Mouse (Mus musculus) kidney, adult 2 months (tissue): ENCODE measurements around the gene Htr2a. TPM values are rescaled to one million over a fixed set of nuclear protein-coding genes. Genes with fewer than 3 reads are reported as not detected.

Experiments
- DNase-seq: peaks from one replicate; pipeline ENCODE4 v3.0.0; 2021
- H3K27ac ChIP-seq: fragments of 200-500 bp; 2 replicates; pipeline ENCODE4 v1.5.1; 2012; ENCODE audit warnings: low read depth, low read length, control low read depth, inconsistent platforms; ENCODE audit not compliant: insufficient read depth
- H3K27me3 ChIP-seq: fragments of 200-500 bp; replicated peaks from 2 replicates; pipeline ENCODE4 v1.6.1; 2012; ENCODE audit warnings: mild to moderate bottlenecking, moderate library complexity, low read length, inconsistent platforms; ENCODE audit not compliant: control insufficient read depth, insufficient read depth
- H3K36me3 ChIP-seq: fragments of 200-500 bp; 2 replicates; pipeline ENCODE4 v1.6.1; 2012; ENCODE audit warnings: mild to moderate bottlenecking, moderate library complexity, low read length, inconsistent platforms; ENCODE audit not compliant: control insufficient read depth, insufficient read depth
- H3K4me1 ChIP-seq: fragments of 200-500 bp; 2 replicates; pipeline ENCODE4 v1.6.1; 2011; ENCODE audit warnings: low read length; ENCODE audit not compliant: control insufficient read depth, insufficient read depth
- H3K4me3 ChIP-seq: fragments of 200-500 bp; 2 replicates; pipeline ENCODE4 v1.5.1; 2011; ENCODE audit warnings: mild to moderate bottlenecking, low read depth, low read length, control low read depth; ENCODE audit not compliant: insufficient read depth
- CTCF ChIP-seq: fragments of 200-500 bp; conservative IDR thresholded peaks from 2 replicates; pipeline ENCODE4 v1.5.1; 2011; ENCODE audit warnings: low read depth, mild to moderate bottlenecking, control low read depth, low read length, moderate library complexity, mixed read lengths; ENCODE audit not compliant: insufficient read depth, insufficient read length
- POLR2A ChIP-seq: fragments of 200-500 bp; IDR thresholded peaks from one replicate; pipeline ENCODE4 v1.6.1; 2011; ENCODE audit warnings: low read depth, low read length, control low read depth
- WGBS: fragments of 180-500 bp; shearing (Covaris S2); methylation state at CpG from one replicate; pipeline ENCODE4 v1.1.7; 2018; 5-methylcytosine and 5-hydroxymethylcytosine counted together
- polyA plus RNA-seq: library from polyadenylated mRNA; depleted of rRNA; stranded (reverse); fragments of >200 nt; gene quantifications from 2 replicates; pipeline ENCODE4 v1.2.3, GENCODE M21; 2012; rRNA removed

The Htr2a gene
- polyA plus RNA-seq = 0.14 and 0.16 TPM in 2 replicates

GRCm38 (mm10) chr14:74640819-74641381 lies at the start of gene Htr2a:
Htr2a (plus strand) TSS chr14:74640840.
- Histone ChIP-seq H3K36me3 (no peaks in the 10 kb centered on the region), H3K4me3 (peak within 1 kb of the TSS; percentile 52), H3K27me3 (no peaks in the 10 kb centered on the region), H3K4me1 (no peaks in the 10 kb centered on the region), H3K27ac (no peak within 1 kb of the TSS)
- under 1% methylated on average over 20 of the region's 20 CpGs for WGBS
- DNase-seq = peak; percentile 8
- TF ChIP-seq POLR2A (no peak), CTCF (no peak)

- 79% methylated on average over 5 of the region's 5 CpGs for WGBS
- DNase-seq = no peak
- H3K36me3 ChIP-seq = no peaks in the 10 kb centered on the region
Observed at GRCm38 (mm10) chr14:74601333-74602087, 39.1 kb upstream of the Htr2a start.

DNA sequence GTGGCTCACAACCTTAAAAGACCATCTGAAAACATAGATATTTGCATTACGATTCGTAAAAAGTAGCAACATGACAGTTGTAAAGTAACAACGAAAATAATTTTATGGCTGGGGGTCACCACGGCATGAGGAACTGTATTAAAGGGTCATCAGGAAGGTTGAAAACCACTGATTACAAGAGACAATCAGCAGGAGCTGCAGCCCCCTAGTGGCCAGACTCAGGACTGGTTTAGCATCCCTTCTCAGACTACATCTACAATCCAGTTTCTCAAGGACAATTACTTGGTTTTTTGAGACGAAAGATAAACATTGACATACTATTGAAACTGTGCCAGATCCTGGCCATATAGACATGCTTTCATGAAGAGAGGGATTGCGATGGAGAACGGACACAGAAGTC lies 38.1 kb upstream of the Htr2a start:
- TF ChIP-seq POLR2A = no peak
- peak; percentile 74 for TF ChIP-seq CTCF
- Histone ChIP-seq H3K27me3 (no peaks in the 10 kb centered on the region), H3K4me1 (no peaks in the 10 kb centered on the region), H3K4me3 (no peak overlapping the region), H3K27ac (no peak overlapping the region), H3K36me3 (no peaks in the 10 kb centered on the region)
- DNase-seq = peak; percentile 51
- WGBS = 43% methylated on average over 7 of the region's 7 CpGs

More at GRCm38 (mm10) chr14:74601333-74602087, 39.1 kb upstream of the Htr2a start:
- no peaks in the 10 kb centered on the region for H3K27me3 ChIP-seq
- H3K4me3 ChIP-seq = no peak overlapping the region
- TF ChIP-seq CTCF (no peak), POLR2A (no peak)
- H3K27ac ChIP-seq = no peak overlapping the region
- H3K4me1 ChIP-seq = no peaks in the 10 kb centered on the region

GRCm38 (mm10) chr14:74603131-74603766 lies 37.4 kb upstream of the Htr2a start:
- Histone ChIP-seq H3K4me3 (no peak overlapping the region), H3K36me3 (no peaks in the 10 kb centered on the region), H3K27ac (no peak overlapping the region), H3K4me1 (no peaks in the 10 kb centered on the region), H3K27me3 (no peaks in the 10 kb centered on the region)
- WGBS = 70% methylated on average over 7 of the region's 7 CpGs
- no peak for TF ChIP-seq POLR2A
- TF ChIP-seq CTCF = no peak
- DNase-seq = no peak

DNA sequence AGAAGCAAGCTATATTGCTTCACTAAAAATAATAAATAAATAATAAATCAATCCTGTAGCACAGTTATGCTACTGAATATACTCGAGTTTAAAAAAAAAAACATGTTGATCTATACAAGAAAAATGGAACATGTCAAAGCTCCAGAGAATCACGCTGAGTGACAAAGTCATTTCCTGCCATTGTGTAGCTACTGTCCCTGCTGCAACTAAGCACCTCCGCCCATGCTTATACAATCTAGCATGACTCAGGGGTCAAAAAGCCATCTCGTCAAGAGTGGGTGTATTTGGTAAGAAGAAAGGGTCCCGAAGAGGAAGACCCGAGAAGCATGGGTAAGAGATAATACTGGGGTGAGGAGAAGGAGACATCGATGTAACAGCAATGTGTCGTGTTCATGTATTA lies 29.3 kb upstream of the Htr2a start:
- Histone ChIP-seq H3K27ac (no peak overlapping the region), H3K4me3 (no peak overlapping the region), H3K27me3 (no peaks in the 10 kb centered on the region), H3K4me1 (no peaks in the 10 kb centered on the region), H3K36me3 (no peaks in the 10 kb centered on the region)
- peak; percentile 17 for DNase-seq
- TF ChIP-seq CTCF = no peak
- 71% methylated on average over 8 of the region's 8 CpGs for WGBS

GRCm38 (mm10) chr14:74618858-74619257 lies 21.8 kb upstream of the Htr2a start:
- DNase-seq = peak; percentile 8
- TF ChIP-seq POLR2A (no peak), CTCF (peak; percentile 52)
- H3K27ac ChIP-seq = no peak overlapping the region
- no peak overlapping the region for H3K4me3 ChIP-seq
- no peaks in the 10 kb centered on the region for H3K27me3 ChIP-seq
- WGBS = 60% methylated on average over 4 of the region's 4 CpGs
- no peaks in the 10 kb centered on the region for H3K4me1 ChIP-seq
- no peaks in the 10 kb centered on the region for H3K36me3 ChIP-seq

DNA sequence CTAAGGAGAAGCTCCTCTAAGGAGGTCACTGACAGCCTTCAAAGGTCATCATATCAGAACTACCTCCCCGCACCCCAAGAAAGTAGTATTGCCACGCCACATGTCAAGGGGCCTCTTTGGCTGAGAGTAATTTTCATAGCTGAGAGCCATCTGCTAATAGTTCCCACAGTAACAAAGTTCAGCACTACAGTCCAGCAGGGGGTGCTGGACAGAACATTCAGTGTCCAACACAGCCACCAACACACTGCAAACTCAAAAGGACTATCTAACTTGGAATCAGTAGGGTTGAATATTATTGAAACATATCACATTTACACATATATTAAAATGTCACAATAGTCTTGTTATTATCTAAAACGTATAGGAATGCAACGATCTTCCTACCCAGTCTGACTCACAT lies 2.6 kb upstream of the Htr2a start:
- H3K27me3 ChIP-seq = no peaks in the 10 kb centered on the region
- no peaks in the 10 kb centered on the region for H3K4me1 ChIP-seq
- no peaks in the 10 kb centered on the region for H3K36me3 ChIP-seq
- DNase-seq = no peak
- WGBS = 90% methylated on average over 4 of the region's 4 CpGs
- TF ChIP-seq CTCF (peak; percentile 34; the same call in 1 of the 2 replicates), POLR2A (no peak)
- H3K4me3 ChIP-seq = no peak overlapping the region
- no peak overlapping the region for H3K27ac ChIP-seq
